Comparison of ENCODE assay signal across 10 mouse cellular contexts in genomic region chr2:151937893-151938292, GRCm38 (mm10). TPM values are rescaled to one million over a fixed set of nuclear protein-coding genes. Genes with fewer than 3 reads are reported as not detected.
DNase-seq lines count a peak whose midpoint lies in the region; ATAC-seq and TF ChIP-seq lines count a peak whose summit lies in the region.
"Had no signal": no experiment of that assay in that cellular context is flagged by ENCODE, and none has a peak within 500 bp of the region (broad histone marks: within the 10 kb centered on the region; RNA-seq: fewer than 3 reads in every experiment).

No protein-coding gene starts in this region.

- ATAC-seq in embryonic facial prominence, embryonic 11.5 days (replicated peaks; ENCODE audit: insufficient number of reproducible peaks, low FRiP score, low TSS enrichment, low read depth), result no peak
- ATAC-seq: Patski had no signal

- H3K4me1 ChIP-seq in embryonic facial prominence, embryonic 11.5 days (ENCODE audit: control insufficient read depth, insufficient read depth, low read length), result no peaks in the 10 kb centered on the region

- H3K79me2 ChIP-seq in myocyte (ENCODE audit: control insufficient read depth, insufficient read depth), result no peaks in the 10 kb centered on the region

- no peak overlapping the region for H3K9ac ChIP-seq in embryonic facial prominence, embryonic 11.5 days (replicated peaks; ENCODE audit: low read length)

- no peak overlapping the region for H3ac ChIP-seq in myocyte (ENCODE audit: control insufficient read depth, insufficient read length)

- DNase-seq in kidney, postnatal 14 days, result peak; percentile 40
- DNase-seq in kidney, adult 11 months, result no peak
- peak; percentile 92 for DNase-seq in adipocyte (ENCODE audit: low spot score)
- DNase-seq in embryonic facial prominence, embryonic 11.5 days (ENCODE audit: low spot score), result peak; percentile 49
- no peak for DNase-seq in frontal cortex, postnatal 36 days (ENCODE audit: low spot score in 2 of 2)
- DNase-seq in right cerebral cortex, postnatal 25 days, result no peak
- DNase-seq in left cerebral cortex, postnatal 25 days (ENCODE audit: low spot score in 2 of 2), result no peak
- DNase-seq: cerebellum, adult 8-10 months had no signal

- no peaks in the 10 kb centered on the region for H3K27me3 ChIP-seq in embryonic facial prominence, embryonic 11.5 days (ENCODE audit: control insufficient read depth, insufficient read depth, low read length)
- peaks cover 5% of the 10 kb centered on the region for H3K27me3 ChIP-seq in myocyte (ENCODE audit: control insufficient read depth, insufficient read depth, insufficient read length)
- H3K27me3 ChIP-seq: Patski had no signal

- intact Hi-C loops in left cerebral cortex, postnatal 25 days (cut with DNase I), result no loop called here

- no peak overlapping the region for H3K27ac ChIP-seq in embryonic facial prominence, embryonic 11.5 days (replicated peaks; ENCODE audit: low read depth, low read length)

- H3K4me2 ChIP-seq in embryonic facial prominence, embryonic 11.5 days (ENCODE audit: low read depth, low read length), result no peak overlapping the region
- no peak overlapping the region for H3K4me2 ChIP-seq in myocyte (ENCODE audit: low read depth)

- no peak for TF ChIP-seq POLR2A in myocyte (IDR thresholded peaks at IDR 0.05; ENCODE audit: insufficient read length, low read depth)

- 76% methylated on average over 3 of the region's 3 CpGs for WGBS in embryonic facial prominence, embryonic 11.5 days

- H3K9me3 ChIP-seq in embryonic facial prominence, embryonic 11.5 days (replicated peaks; ENCODE audit: control insufficient read depth, low read length), result no peaks in the 10 kb centered on the region

- H3K36me3 ChIP-seq in embryonic facial prominence, embryonic 11.5 days (replicated peaks; ENCODE audit: control insufficient read depth, insufficient read depth, low read depth, low read length), result no peaks in the 10 kb centered on the region
- H3K36me3 ChIP-seq in myocyte (ENCODE audit: control insufficient read depth, insufficient read depth), result no peaks in the 10 kb centered on the region

- H3K4me3 ChIP-seq in embryonic facial prominence, embryonic 11.5 days (ENCODE audit: low read depth, low read length), result no peak overlapping the region
- H3K4me3 ChIP-seq in myocyte, result no peak overlapping the region

TF ChIP-seq in myocyte, 11 proteins besides CTCF, POLR2A, EP300 and RAD21:
- no peak for TF ChIP-seq MYOD1 (IDR thresholded peaks at IDR 0.05; ENCODE audit: control insufficient read depth in 1 of 3, insufficient read length in 2 of 3, low read depth in 2 of 3)
- TF ChIP-seq USF1 (IDR thresholded peaks at IDR 0.05; ENCODE audit: low read depth), result no peak
- no peak for TF ChIP-seq SRF (IDR thresholded peaks at IDR 0.05; ENCODE audit: control insufficient read depth, insufficient read length, low read depth)
- no peak for TF ChIP-seq CEBPB (IDR thresholded peaks at IDR 0.05; ENCODE audit: insufficient read depth, poor library complexity, severe bottlenecking)
- TF ChIP-seq POLR2AphosphoS2 (IDR thresholded peaks at IDR 0.05; ENCODE audit: insufficient read length, low read depth), result no peak
- TF ChIP-seq TCF3 (IDR thresholded peaks at IDR 0.05; ENCODE audit: insufficient read length, low read depth), result no peak
- peak; percentile 93 for TF ChIP-seq REST (IDR thresholded peaks at IDR 0.05; ENCODE audit: insufficient read depth, insufficient read length)
- TF ChIP-seq E2F4 (IDR thresholded peaks at IDR 0.05; ENCODE audit: insufficient read depth), result no peak
- TF ChIP-seq MYOG (IDR thresholded peaks at IDR 0.05; ENCODE audit: control insufficient read depth in 1 of 3, insufficient read depth in 1 of 3, insufficient read length in 2 of 3, low read depth in 2 of 3), result no peak
- TF ChIP-seq MAX (IDR thresholded peaks at IDR 0.05; ENCODE audit: low read depth), result peak; percentile 39
- TF ChIP-seq TCF12 (IDR thresholded peaks at IDR 0.05; ENCODE audit: insufficient read depth, poor library complexity, severe bottlenecking), result no peak
TF ChIP-seq in myocyte: peak in this region for 2.

RNA-seq across cellular contexts. Expression of gene Angpt4, which starts 26.9 kb away (rescaled TPM):
- 0.45 and 0.52 TPM in 2 replicates for polyA plus RNA-seq in embryonic facial prominence, embryonic 11.5 days (2014; fragmentation: Nextera tagmentation; extraction: Ambion mirVana)
- polyA plus RNA-seq in myocyte (2012; fragmentation: generic; extraction: Trizol), result 0.19 TPM
- under 1 TPM; 0.14 to 0.37 TPM for total RNA-seq in left cerebral cortex, postnatal 25 days (2021)

RNA-seq across cellular contexts. Expression of gene Fam110a, which starts 42.1 kb away (rescaled TPM):
- 31.7 and 34.8 TPM in 2 replicates for polyA plus RNA-seq in embryonic facial prominence, embryonic 11.5 days (2014; fragmentation: Nextera tagmentation; extraction: Ambion mirVana)
- polyA plus RNA-seq in myocyte (2012; fragmentation: generic; extraction: Trizol), result 21.0 TPM
- 1 to 10 TPM; 6.6 to 8.4 TPM for total RNA-seq in left cerebral cortex, postnatal 25 days (2021)

RNA-seq across cellular contexts. Expression of gene Slc52a3, which starts 58.4 kb away (rescaled TPM):
- polyA plus RNA-seq in embryonic facial prominence, embryonic 11.5 days (2014; fragmentation: Nextera tagmentation; extraction: Ambion mirVana), result 0.36 and 0.72 TPM in 2 replicates
- polyA plus RNA-seq in myocyte (2012; fragmentation: generic; extraction: Trizol), result 0.02 TPM
- total RNA-seq in left cerebral cortex, postnatal 25 days (2021), result 1 to 10 TPM; 4.0 to 4.1 TPM

Comparison
In these comparisons a context has a peak if more than half of its experiments do, and no peak if none do; other contexts are left out.
1. DNase-seq: peak in kidney, postnatal 14 days (single experiment), adipocyte (single experiment) and embryonic facial prominence, embryonic 11.5 days (single experiment); none in kidney, adult 11 months (single experiment), frontal cortex, postnatal 36 days (0 of 2), right cerebral cortex, postnatal 25 days (single experiment) and left cerebral cortex, postnatal 25 days (0 of 2).